Mouse (Mus musculus) B cell, adult 62 days (primary cell): ENCODE measurements around the gene Mtch2. TPM values are rescaled to one million over a fixed set of nuclear protein-coding genes. Genes with fewer than 3 reads are reported as not detected.

Experiments used
- total RNA-seq: library from RNA; stranded (reverse); gene quantifications from 4 replicates; pipeline ENCODE4 v1.2.4, GENCODE M21; 2023

The Mtch2 gene
- 93.4 to 106 TPM (median 101 TPM) in 4 replicates for total RNA-seq

DNA sequence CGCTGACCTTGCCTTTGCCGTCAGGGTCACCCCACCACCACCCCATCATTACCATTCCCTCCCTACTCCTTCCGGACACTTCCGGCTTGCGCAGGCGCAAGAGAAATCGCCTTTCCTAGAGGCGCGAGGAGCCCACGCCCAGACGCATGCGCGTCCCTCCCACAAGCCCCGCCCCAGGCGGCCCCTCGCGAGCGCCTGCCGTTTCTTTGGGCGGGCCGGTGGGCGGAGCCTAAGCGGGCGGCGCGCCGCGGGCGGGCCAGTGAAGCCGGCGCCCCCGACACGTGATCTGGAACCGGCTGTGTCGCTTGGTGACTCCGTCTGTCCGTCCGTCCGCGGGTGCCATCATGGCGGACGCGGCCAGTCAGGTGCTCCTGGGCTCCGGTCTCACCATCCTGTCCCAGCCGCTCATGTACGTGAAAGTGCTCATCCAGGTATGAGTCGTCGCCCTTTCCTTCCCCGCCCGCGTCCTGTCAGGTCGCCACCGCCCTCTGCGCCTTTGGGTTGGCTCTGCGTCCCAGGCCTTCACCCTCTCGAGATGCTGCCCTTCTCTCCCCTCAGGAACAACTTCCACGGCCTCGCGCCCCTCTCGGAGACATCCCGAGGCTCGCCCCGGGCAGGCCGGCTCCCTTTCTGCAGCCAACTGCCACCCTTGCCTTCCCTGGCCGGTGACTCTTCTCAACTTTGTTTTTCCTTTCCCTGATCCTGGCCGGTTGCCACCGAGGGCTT is at the start of gene Mtch2:
TSS of gene Mtch2 (plus strand) at position 201 of the 726 bp plus-strand sequence.

GRCm38 (mm10) chr2:90885218-90886041 is 38.5 kb downstream of the Mtch2 start, which contains the start of gene C1qtnf4:
Gene C1qtnf4 (plus strand): TSS chr2:90885860.

GRCm38 (mm10) chr2:90904076-90904855 is 57.3 kb downstream of the Mtch2 start, which contains the start of the genes Kbtbd4 and Ndufs3:
Gene Kbtbd4 (plus strand): TSS chr2:90904740.
Gene Ndufs3 (minus strand): TSS chr2:90904827.

Other genes with a start within 250 kb of the Mtch2 start
- gene Nup160, start 169.9 kb upstream of the Mtch2 start, total RNA-seq = 83.4 to 118 TPM (median 93.8 TPM) in 4 replicates
- 252 to 299 TPM (median 270 TPM) in 4 replicates for gene Fnbp4, start 101.8 kb upstream of the Mtch2 start, total RNA-seq
- gene Agbl2, start 64.4 kb upstream of the Mtch2 start, total RNA-seq = not detected in 4 replicates
- gene C1qtnf4, start 38.7 kb downstream of the Mtch2 start, total RNA-seq = 0.45 TPM in 1 of 4 replicates, not detected in the others
- gene Kbtbd4, start 57.6 kb downstream of the Mtch2 start, total RNA-seq = 25.4 to 29.5 TPM (median 27.6 TPM) in 4 replicates
- 126 to 153 TPM (median 135 TPM) in 4 replicates for gene Ndufs3, start 57.7 kb downstream of the Mtch2 start, total RNA-seq
- gene Celf1, start 93.2 kb downstream of the Mtch2 start, total RNA-seq = 70.0 to 88.9 TPM (median 82.2 TPM) in 4 replicates
- 0.57 to 0.58 TPM in 2 of 4 replicates, not detected in the others for gene Rapsn, start 188.5 kb downstream of the Mtch2 start, total RNA-seq
- gene Psmc3, start 206.9 kb downstream of the Mtch2 start, total RNA-seq = 106 to 119 TPM (median 112 TPM) in 4 replicates
- 20.1 to 27.0 TPM (median 22.7 TPM) in 4 replicates for gene Slc39a13, start 223.3 kb downstream of the Mtch2 start, total RNA-seq
- 94.6 to 123 TPM (median 103 TPM) in 4 replicates for gene Spi1, start 235.2 kb downstream of the Mtch2 start, total RNA-seq